Mouse (Mus musculus) testis, adult 2 months (tissue): ENCODE data around the gene Gsdme. TPM values are rescaled to one million over a fixed set of nuclear protein-coding genes. Genes with fewer than 3 reads are reported as not detected.

Source experiments
- H3K27ac ChIP-seq: fragments of 200-500 bp; 2 replicates; pipeline ENCODE4 v1.5.1; 2012; ENCODE audit warnings: low read depth, low read length; ENCODE audit not compliant: control insufficient read depth, insufficient read depth
- H3K27me3 ChIP-seq: fragments of 200-500 bp; 2 replicates; pipeline ENCODE4 v1.6.1; 2012; ENCODE audit warnings: mild to moderate bottlenecking, low read length, moderate library complexity; ENCODE audit not compliant: control insufficient read depth, insufficient read depth
- H3K36me3 ChIP-seq: fragments of 200-500 bp; 2 replicates; pipeline ENCODE4 v1.6.1; 2012; ENCODE audit warnings: mild to moderate bottlenecking, low read length; ENCODE audit not compliant: control insufficient read depth, insufficient read depth
- H3K4me1 ChIP-seq: fragments of 200-500 bp; 2 replicates; pipeline ENCODE4 v1.6.1; 2012; ENCODE audit warnings: low read length; ENCODE audit not compliant: control insufficient read depth, insufficient read depth
- H3K4me3 ChIP-seq: fragments of 200-500 bp; 2 replicates; pipeline ENCODE4 v1.5.1; 2012; ENCODE audit warnings: low read depth, mild to moderate bottlenecking, low read length, moderate library complexity, mixed read lengths; ENCODE audit not compliant: control insufficient read depth
- CTCF ChIP-seq: fragments of 200-500 bp; IDR thresholded peaks from 2 replicates; pipeline ENCODE4 v1.5.1; 2012; ENCODE audit warnings: low read depth, mild to moderate bottlenecking, inconsistent platforms, low read length, moderate library complexity; ENCODE audit not compliant: control insufficient read depth, insufficient read depth, insufficient replicate concordance
- POLR2A ChIP-seq: fragments of 200-500 bp; IDR thresholded peaks from 2 replicates; pipeline ENCODE4 v1.6.1; 2012; ENCODE audit warnings: low read depth, mild to moderate bottlenecking, inconsistent platforms, low read length, moderate library complexity; ENCODE audit not compliant: control insufficient read depth
- polyA plus RNA-seq: library from polyadenylated mRNA; depleted of rRNA; stranded (reverse); fragments of >200 nt; gene quantifications from 2 replicates; pipeline ENCODE4 v1.2.3, GENCODE M21; 2012

The Gsdme gene
- polyA plus RNA-seq, 1 experiment: 1.9 TPM

DNA sequence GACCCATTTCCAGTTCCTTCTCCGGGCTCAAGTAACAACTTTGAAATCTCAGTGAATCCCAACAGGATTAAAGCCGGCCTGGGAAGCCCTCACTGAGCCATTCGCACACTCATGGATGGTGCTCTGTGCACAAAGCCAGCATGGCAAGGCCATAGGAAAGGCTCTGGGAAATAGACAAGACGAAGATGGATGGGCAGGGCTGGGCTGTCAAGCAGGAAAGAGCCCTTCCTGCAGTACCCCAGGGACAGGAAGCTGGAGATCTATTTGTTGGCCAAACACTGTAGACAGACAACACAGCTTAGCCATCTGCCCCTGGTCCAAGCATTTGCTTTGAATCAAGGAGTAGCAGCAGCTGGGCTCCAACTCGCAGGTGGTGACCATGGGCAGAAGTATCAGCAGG is 35.5 kb downstream of the Gsdme start:
- TF ChIP-seq POLR2A (no peak), CTCF (no peak)
- Histone ChIP-seq H3K27ac (no peak overlapping the region), H3K27me3 (no peaks in the 10 kb centered on the region), H3K36me3 (no peaks in the 10 kb centered on the region), H3K4me3 (no peak overlapping the region), H3K4me1 (no peaks in the 10 kb centered on the region)

DNA sequence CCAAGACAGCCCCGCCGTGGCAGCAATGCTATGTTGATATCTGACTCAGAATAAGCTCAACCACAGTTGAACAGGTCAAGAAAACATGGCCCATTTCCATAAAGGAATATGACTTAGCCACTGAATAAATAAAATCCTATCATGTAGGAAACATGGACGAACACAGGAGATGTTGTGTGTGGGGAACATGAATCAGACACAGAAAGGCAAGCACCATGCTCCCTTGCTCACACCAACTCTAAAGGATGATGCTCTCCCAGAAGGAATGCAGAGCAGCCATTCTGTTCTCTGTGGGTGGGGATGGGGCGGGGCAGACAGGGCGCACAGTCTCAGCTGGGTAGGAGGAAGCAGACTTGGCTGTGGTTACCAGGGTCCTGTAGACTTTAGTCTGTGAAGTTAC is 38.4 kb downstream of the Gsdme start:
- TF ChIP-seq CTCF (no peak), POLR2A (no peak)
- no peak overlapping the region for H3K27ac ChIP-seq
- H3K4me3 ChIP-seq: no peak overlapping the region
- no peaks in the 10 kb centered on the region for H3K27me3 ChIP-seq
- H3K36me3 ChIP-seq: no peaks in the 10 kb centered on the region
- no peaks in the 10 kb centered on the region for H3K4me1 ChIP-seq

DNA sequence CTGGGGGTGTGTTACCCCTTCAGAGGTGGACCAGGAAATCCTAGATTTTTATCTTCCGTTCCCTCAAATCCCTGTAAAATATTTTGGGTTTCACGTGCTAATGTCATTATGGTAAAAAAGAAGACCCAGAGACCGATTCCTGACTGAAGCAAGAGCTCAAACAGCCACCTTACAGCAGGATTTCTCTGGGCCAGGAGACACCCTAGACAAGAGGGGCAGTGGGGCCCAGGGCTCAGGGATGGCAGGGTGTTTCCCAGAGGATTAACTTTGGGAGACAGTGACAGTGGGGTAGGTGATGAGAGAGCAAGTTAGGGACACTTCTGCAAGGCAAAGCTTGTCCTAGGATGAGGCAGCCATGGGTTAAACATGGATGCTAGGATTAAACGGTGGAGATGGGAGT is 40.1 kb downstream of the Gsdme start:
- Histone ChIP-seq H3K4me1 (no peaks in the 10 kb centered on the region), H3K36me3 (no peaks in the 10 kb centered on the region), H3K27ac (no peak overlapping the region), H3K4me3 (no peak overlapping the region), H3K27me3 (no peaks in the 10 kb centered on the region)
- no peak for TF ChIP-seq CTCF
- TF ChIP-seq POLR2A: no peak

DNA sequence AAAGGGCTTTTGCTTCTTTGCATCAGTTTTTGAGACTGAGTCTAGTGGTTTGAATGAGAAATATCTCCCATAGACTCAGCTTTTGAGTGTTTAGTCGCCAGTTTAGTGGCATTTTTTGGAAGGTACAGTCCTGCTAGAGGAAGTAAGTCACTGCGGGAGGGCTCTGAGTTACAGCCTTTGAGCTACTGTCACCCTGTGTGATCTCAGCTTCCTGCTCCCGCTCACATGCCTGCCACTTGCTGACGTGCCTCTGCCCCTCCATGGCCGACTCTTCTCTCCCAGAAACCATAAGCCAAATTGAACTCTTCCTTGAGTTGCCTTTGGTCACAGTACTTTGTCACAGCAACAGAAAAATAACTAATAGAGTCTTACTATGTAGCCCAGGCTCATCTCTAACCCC is 40.7 kb downstream of the Gsdme start:
- no peak for TF ChIP-seq CTCF
- TF ChIP-seq POLR2A: no peak

GRCm38 (mm10) chr6:50222351-50222750 is 41.3 kb downstream of the Gsdme start:
- H3K4me1 ChIP-seq: no peaks in the 10 kb centered on the region
- H3K27me3 ChIP-seq: no peaks in the 10 kb centered on the region
- H3K4me3 ChIP-seq: no peak overlapping the region
- no peak overlapping the region for H3K27ac ChIP-seq
- H3K36me3 ChIP-seq: no peaks in the 10 kb centered on the region
- TF ChIP-seq CTCF (no peak), POLR2A (no peak)

More for the DNA sequence above, 40.7 kb downstream of the Gsdme start:
- Histone ChIP-seq H3K36me3 (no peaks in the 10 kb centered on the region), H3K27ac (no peak overlapping the region), H3K4me1 (no peaks in the 10 kb centered on the region), H3K27me3 (no peaks in the 10 kb centered on the region), H3K4me3 (no peak overlapping the region)

DNA sequence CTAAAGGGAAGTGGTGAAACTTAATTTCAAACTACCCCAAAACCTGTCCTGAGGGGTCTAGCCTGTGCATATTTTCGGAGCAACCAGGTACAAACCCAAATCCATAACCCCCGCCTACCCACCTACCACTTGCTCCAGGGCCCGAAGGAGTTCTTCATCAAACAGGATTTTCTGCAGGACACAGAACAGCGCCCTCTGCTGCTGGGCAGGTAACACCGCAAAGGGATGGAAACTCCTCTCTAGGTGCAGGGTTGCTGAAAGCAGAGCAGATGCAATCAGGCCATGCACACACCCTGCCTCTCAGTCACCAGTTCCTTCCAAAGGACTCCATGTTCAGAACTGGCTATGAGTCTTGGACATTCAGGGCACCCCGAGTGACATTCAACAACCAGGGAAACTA is 42.8 kb downstream of the Gsdme start:
- H3K27ac ChIP-seq: no peak overlapping the region
- H3K4me3 ChIP-seq: no peak overlapping the region
- H3K27me3 ChIP-seq: no peaks in the 10 kb centered on the region
- H3K36me3 ChIP-seq: no peaks in the 10 kb centered on the region
- no peaks in the 10 kb centered on the region for H3K4me1 ChIP-seq
- TF ChIP-seq CTCF: peak; percentile 88; the same call in 1 of the 2 replicates
- no peak for TF ChIP-seq POLR2A

GRCm38 (mm10) chr6:50219066-50219465 is 44.6 kb downstream of the Gsdme start:
- H3K4me1 ChIP-seq: no peaks in the 10 kb centered on the region
- TF ChIP-seq CTCF (no peak), POLR2A (no peak)
- no peak overlapping the region for H3K27ac ChIP-seq
- H3K27me3 ChIP-seq: no peaks in the 10 kb centered on the region
- no peak overlapping the region for H3K4me3 ChIP-seq
- H3K36me3 ChIP-seq: no peaks in the 10 kb centered on the region

DNA sequence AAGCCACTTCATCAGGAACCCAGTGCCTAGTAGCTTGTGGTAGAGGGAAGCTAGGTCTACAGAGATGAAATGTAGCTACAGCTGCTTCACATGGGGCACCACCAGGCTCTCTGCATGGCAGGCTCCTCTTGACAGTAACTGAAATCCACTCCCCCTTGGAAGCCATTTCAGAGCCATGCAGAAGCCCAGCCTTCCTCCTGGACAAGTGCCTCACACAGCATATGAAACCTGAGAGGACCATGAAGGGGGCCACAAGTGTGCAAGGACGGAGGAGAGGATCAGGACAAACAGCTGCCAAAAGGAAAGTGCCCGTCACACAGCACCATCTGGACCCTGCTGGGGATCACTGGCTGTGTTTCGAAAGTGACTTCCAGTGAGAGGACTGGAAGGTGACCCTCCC is 45.0 kb downstream of the Gsdme start:
- no peaks in the 10 kb centered on the region for H3K4me1 ChIP-seq
- H3K27ac ChIP-seq: no peak overlapping the region
- no peak overlapping the region for H3K4me3 ChIP-seq
- no peaks in the 10 kb centered on the region for H3K27me3 ChIP-seq
- H3K36me3 ChIP-seq: no peaks in the 10 kb centered on the region
- TF ChIP-seq POLR2A (no peak), CTCF (no peak)
